Mouse (Mus musculus): ENCODE data around the gene Tpbg. TPM values are rescaled to one million over a fixed set of nuclear protein-coding genes. Genes with fewer than 3 reads are reported as not detected.

The Tpbg gene
- polyA plus RNA-seq, 1 experiment from 2014 or later = 37.1 TPM

DNA sequence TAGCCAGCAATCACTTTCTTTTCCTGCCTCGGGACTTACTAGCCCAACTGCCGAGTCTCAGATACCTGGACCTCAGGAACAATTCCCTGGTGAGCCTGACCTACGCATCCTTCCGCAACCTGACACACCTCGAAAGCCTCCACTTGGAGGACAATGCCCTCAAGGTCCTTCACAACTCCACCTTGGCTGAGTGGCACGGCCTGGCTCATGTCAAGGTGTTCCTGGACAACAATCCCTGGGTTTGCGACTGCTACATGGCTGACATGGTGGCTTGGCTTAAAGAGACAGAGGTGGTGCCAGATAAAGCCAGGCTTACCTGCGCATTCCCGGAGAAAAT is 2.4 kb downstream of the Tpbg start:
- H3K4me1 ChIP-seq = peaks cover 15% of the 10 kb centered on the region
- H3K27me3 ChIP-seq = peaks cover 7% of the 10 kb centered on the region; the same call in 1 of the 2 replicates
- H3K9me3 ChIP-seq (replicated peaks) = no peaks in the 10 kb centered on the region
- H3K4me3 ChIP-seq = peak overlapping the region; percentile 73
- H3K27ac ChIP-seq = no peak overlapping the region
- H3K4me2 ChIP-seq (replicated peaks) = peak overlapping the region; percentile 93
- H3K9ac ChIP-seq = peak overlapping the region; percentile 81
- no peak for ATAC-seq (ENCODE audit: low FRiP score)
- 75% methylated on average over 9 of the region's 9 CpGs for WGBS
- H3K36me3 ChIP-seq = no peaks in the 10 kb centered on the region; the same call in 1 of the 2 replicates

- ATAC-seq (ENCODE audit: low FRiP score) = no peak
- Histone ChIP-seq H3K9ac (no peak overlapping the region), H3K36me3 (no peaks in the 10 kb centered on the region; the same call in 1 of the 2 replicates), H3K27ac (no peak overlapping the region), H3K4me1 (peaks cover 15% of the 10 kb centered on the region), H3K9me3 (replicated peaks) (no peaks in the 10 kb centered on the region), H3K4me2 (replicated peaks) (no peak overlapping the region), H3K27me3 (peaks cover 7% of the 10 kb centered on the region; the same call in 1 of the 2 replicates), H3K4me3 (no peak overlapping the region)
- WGBS = 73% methylated on average over 2 of the region's 2 CpGs
Observed at GRCm38 (mm10) chr9:85846186-85846585, 4.0 kb downstream of the Tpbg start.

DNA sequence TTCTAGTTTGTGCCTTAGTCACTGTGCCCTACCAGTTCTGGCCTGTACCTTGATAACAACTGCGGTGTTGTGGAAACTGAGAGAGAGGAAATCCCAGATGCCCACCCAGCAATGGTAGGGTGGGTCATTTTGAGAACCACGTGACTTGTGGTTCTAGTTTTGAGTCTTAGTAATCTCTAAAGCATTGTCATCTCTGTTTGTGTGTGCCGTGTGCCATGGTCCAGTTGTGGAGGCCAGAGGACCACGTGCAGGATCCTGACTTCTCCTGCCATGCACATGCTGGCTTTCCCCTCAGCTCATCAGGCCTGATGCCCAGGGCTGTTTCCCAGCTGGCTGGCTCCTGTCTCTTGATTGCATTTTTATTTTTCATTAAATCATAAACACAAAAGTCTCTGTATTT is 12.6 kb downstream of the Tpbg start:
- no peak overlapping the region for H3K4me3 ChIP-seq
- H3K27me3 ChIP-seq = no peaks in the 10 kb centered on the region
- no peak overlapping the region for H3K27ac ChIP-seq
- H3K4me2 ChIP-seq (replicated peaks) = no peak overlapping the region
- 95% methylated on average over 4 of the region's 4 CpGs for WGBS
- H3K9ac ChIP-seq = no peak overlapping the region
- no peak for ATAC-seq (ENCODE audit: low FRiP score)
- no peaks in the 10 kb centered on the region for H3K9me3 ChIP-seq (replicated peaks)
- no peaks in the 10 kb centered on the region for H3K4me1 ChIP-seq
- H3K36me3 ChIP-seq = no peaks in the 10 kb centered on the region

DNA sequence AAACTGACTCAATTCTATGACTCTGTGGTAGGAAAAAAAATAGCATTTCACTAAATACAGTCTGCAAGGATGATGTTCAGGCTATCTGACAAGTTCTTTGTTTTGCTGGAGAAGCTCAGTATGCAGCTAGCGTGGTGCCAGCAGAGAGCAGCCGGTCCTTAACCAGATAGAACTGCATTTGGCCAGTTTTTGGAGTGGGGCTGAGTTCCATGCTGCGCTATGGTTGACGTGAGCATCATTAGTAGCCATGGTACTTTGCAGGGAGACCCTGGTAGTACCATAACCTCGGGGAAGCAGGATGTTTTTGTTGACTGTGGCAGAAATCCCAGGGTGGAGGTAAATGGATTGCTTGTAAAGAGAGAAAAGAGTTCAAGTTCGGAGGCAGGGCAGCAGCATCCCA is 14.3 kb downstream of the Tpbg start:
- no peak for ATAC-seq (ENCODE audit: low FRiP score)
- Histone ChIP-seq H3K27ac (no peak overlapping the region), H3K36me3 (no peaks in the 10 kb centered on the region), H3K9me3 (replicated peaks) (no peaks in the 10 kb centered on the region), H3K4me1 (no peaks in the 10 kb centered on the region), H3K4me2 (replicated peaks) (no peak overlapping the region), H3K9ac (no peak overlapping the region), H3K27me3 (no peaks in the 10 kb centered on the region), H3K4me3 (no peak overlapping the region)
- 73% methylated on average over 6 of the region's 6 CpGs for WGBS

GRCm38 (mm10) chr9:85861065-85861464 is 18.9 kb downstream of the Tpbg start:
- ATAC-seq (ENCODE audit: low FRiP score) = no peak

DNA sequence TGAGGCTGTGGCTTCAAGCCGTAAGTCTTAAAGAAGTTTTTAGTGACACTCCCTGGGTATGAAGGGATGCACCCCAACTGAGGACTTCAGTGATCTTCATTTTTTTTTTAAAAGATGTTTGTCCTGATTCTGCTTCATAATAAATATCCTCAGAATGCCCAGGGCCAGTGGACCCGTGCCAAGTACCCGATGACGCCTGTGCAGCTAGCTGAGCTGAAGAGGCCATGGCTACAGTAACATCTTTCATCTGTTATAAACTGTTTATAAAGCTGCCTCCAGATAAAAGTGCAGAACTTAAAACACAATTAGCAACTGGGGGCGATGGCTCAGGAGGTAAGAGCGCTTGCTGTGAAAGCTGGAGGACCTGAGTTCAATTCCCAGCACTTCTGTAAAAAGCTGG is 20.4 kb downstream of the Tpbg start:
- Histone ChIP-seq H3K9ac (no peak overlapping the region), H3K4me1 (no peaks in the 10 kb centered on the region), H3K27me3 (no peaks in the 10 kb centered on the region), H3K9me3 (replicated peaks) (no peaks in the 10 kb centered on the region), H3K4me2 (replicated peaks) (no peak overlapping the region), H3K4me3 (no peak overlapping the region), H3K27ac (no peak overlapping the region), H3K36me3 (no peaks in the 10 kb centered on the region)
- WGBS = 87% methylated on average over 6 of the region's 6 CpGs
- ATAC-seq (ENCODE audit: low FRiP score) = no peak

More at GRCm38 (mm10) chr9:85861065-85861464, 18.9 kb downstream of the Tpbg start:
- Histone ChIP-seq H3K4me1 (no peaks in the 10 kb centered on the region), H3K9me3 (replicated peaks) (no peaks in the 10 kb centered on the region), H3K4me2 (replicated peaks) (no peak overlapping the region), H3K4me3 (no peak overlapping the region), H3K9ac (no peak overlapping the region), H3K36me3 (no peaks in the 10 kb centered on the region), H3K27ac (no peak overlapping the region), H3K27me3 (no peaks in the 10 kb centered on the region)
- WGBS = 52% methylated on average over 4 of the region's 4 CpGs

GRCm38 (mm10) chr9:85872908-85873307 is 30.7 kb downstream of the Tpbg start:
- no peaks in the 10 kb centered on the region for H3K36me3 ChIP-seq
- ATAC-seq (ENCODE audit: low FRiP score) = no peak
- no peak overlapping the region for H3K27ac ChIP-seq
- H3K4me2 ChIP-seq (replicated peaks) = no peak overlapping the region
- no peak overlapping the region for H3K9ac ChIP-seq
- no peaks in the 10 kb centered on the region for H3K4me1 ChIP-seq
- no peaks in the 10 kb centered on the region for H3K9me3 ChIP-seq (replicated peaks)
- no peaks in the 10 kb centered on the region for H3K27me3 ChIP-seq
- H3K4me3 ChIP-seq = no peak overlapping the region
- 82% methylated on average over 7 of the region's 7 CpGs for WGBS

DNA sequence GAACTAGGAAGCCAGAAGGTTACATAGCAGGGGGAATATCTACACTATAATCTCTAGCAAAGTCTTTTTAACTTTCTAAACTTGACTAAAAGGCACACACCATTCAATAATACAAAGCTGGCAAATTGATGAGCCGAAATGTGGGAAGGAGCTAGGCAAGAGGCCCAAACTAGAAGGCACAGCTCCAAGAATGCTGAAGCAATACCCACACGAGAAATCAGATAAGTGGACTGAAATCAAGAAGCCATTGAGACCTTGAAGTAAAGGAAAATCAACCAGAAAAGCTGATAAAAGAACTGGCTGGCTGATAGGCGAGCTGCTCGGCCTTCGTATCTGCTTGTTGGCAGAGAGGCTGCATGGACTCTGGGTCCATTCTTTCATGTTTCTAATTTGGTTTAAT is 51.5 kb downstream of the Tpbg start:
- no peak overlapping the region for H3K27ac ChIP-seq
- H3K4me1 ChIP-seq = no peaks in the 10 kb centered on the region
- H3K4me3 ChIP-seq = no peak overlapping the region
- no peak for ATAC-seq (ENCODE audit: low FRiP score)
- no peak overlapping the region for H3K4me2 ChIP-seq (replicated peaks)
- H3K9ac ChIP-seq = no peak overlapping the region
- no peaks in the 10 kb centered on the region for H3K9me3 ChIP-seq (replicated peaks)
- H3K27me3 ChIP-seq = no peaks in the 10 kb centered on the region
- H3K36me3 ChIP-seq = no peaks in the 10 kb centered on the region
- 88% methylated on average over 5 of the region's 5 CpGs for WGBS

Other genes starting within 250 kb of the Tpbg start
- gene Ibtk, start 93.0 kb upstream of the Tpbg start, polyA plus RNA-seq (2016; fragmentation: Nextera tagmentation; extraction: Ambion mirVana) = 43.5 and 47.0 TPM in 2 replicates

Data from hindbrain, embryonic 12.5 days (tissue).